Mouse (Mus musculus) liver, adult 2 months (tissue): Measurements from ENCODE around the gene Pum1. TPM values are rescaled to one million over a fixed set of nuclear protein-coding genes. Genes with fewer than 3 reads are reported as not detected.
"Not testable (repeated sequence)": the region's sequence is repeated elsewhere in the genome, so short reads cannot be mapped to it uniquely, and the experiment has no call there.

ENCODE experiments used
- DNase-seq: peaks from one replicate; pipeline ENCODE4 v3.0.0-alpha.2; 2011; ENCODE audit warnings: low read depth, low spot score; ENCODE audit errors: extremely low read depth
- H3K27ac ChIP-seq: fragments of 200-500 bp; replicated peaks from 2 replicates; pipeline ENCODE4 v1.5.1; 2012; ENCODE audit warnings: low read depth, mild to moderate bottlenecking, control low read depth, inconsistent platforms, low read length; ENCODE audit not compliant: insufficient read depth
- H3K27me3 ChIP-seq: fragments of 200-500 bp; 2 replicates; pipeline ENCODE4 v1.6.1; 2012; ENCODE audit warnings: mild to moderate bottlenecking, moderate library complexity, low read length, inconsistent platforms; ENCODE audit not compliant: control insufficient read depth, insufficient read depth
- H3K36me3 ChIP-seq: fragments of 200-500 bp; 2 replicates; pipeline ENCODE4 v1.6.1; 2012; ENCODE audit warnings: low read length, inconsistent platforms; ENCODE audit not compliant: control insufficient read depth, insufficient read depth
- H3K4me1 ChIP-seq: fragments of 200-500 bp; 2 replicates; pipeline ENCODE4 v1.6.1; 2011; ENCODE audit warnings: low read length; ENCODE audit not compliant: control insufficient read depth, insufficient read depth
- H3K4me3 ChIP-seq: fragments of 200-500 bp; 2 replicates; pipeline ENCODE4 v1.5.1; 2011; ENCODE audit warnings: low read depth, mild to moderate bottlenecking, control low read depth, low read length, moderate library complexity; ENCODE audit not compliant: insufficient read depth
- H3K79me2 ChIP-seq: fragments of 200-500 bp; 2 replicates; pipeline ENCODE4 v1.6.1; 2012; ENCODE audit warnings: inconsistent platforms, mild to moderate bottlenecking, low read length, moderate library complexity; ENCODE audit not compliant: control insufficient read depth, insufficient read depth
- H3K9ac ChIP-seq: fragments of 200-500 bp; 2 replicates; pipeline ENCODE4 v1.6.1; 2012; ENCODE audit warnings: low read depth, mild to moderate bottlenecking, control low read depth, inconsistent platforms, low read length
- CTCF ChIP-seq: fragments of 200-500 bp; IDR thresholded peaks from 2 replicates; pipeline ENCODE4 v1.5.1; 2011; ENCODE audit warnings: low read depth, low read length, control low read depth
- POLR2A ChIP-seq: fragments of 200-500 bp; IDR thresholded peaks from 2 replicates; pipeline ENCODE4 v1.6.1; 2011; ENCODE audit warnings: low read length, control low read depth; ENCODE audit not compliant: insufficient read depth; ENCODE audit errors: extremely low read depth
- WGBS: fragments of 180-500 bp; shearing (Covaris S2); methylation state at CpG from one replicate; pipeline ENCODE4 v1.1.7; 2018; 5-methylcytosine and 5-hydroxymethylcytosine counted together
- polyA plus RNA-seq: library from polyadenylated mRNA; depleted of rRNA; stranded (reverse); fragments of >200 nt; gene quantifications from 2 replicates; pipeline ENCODE4 v1.2.3, GENCODE M21; 2012
- total RNA-seq: library from RNA; depleted of rRNA; stranded (reverse); fragments of >200 nt; gene quantifications from 2 replicates; pipeline ENCODE4 v1.2.3, GENCODE M21; 2014

Gene Pum1
- total and polyA plus RNA-seq, 2 experiments, result 25.4 to 30.3 TPM

DNA sequence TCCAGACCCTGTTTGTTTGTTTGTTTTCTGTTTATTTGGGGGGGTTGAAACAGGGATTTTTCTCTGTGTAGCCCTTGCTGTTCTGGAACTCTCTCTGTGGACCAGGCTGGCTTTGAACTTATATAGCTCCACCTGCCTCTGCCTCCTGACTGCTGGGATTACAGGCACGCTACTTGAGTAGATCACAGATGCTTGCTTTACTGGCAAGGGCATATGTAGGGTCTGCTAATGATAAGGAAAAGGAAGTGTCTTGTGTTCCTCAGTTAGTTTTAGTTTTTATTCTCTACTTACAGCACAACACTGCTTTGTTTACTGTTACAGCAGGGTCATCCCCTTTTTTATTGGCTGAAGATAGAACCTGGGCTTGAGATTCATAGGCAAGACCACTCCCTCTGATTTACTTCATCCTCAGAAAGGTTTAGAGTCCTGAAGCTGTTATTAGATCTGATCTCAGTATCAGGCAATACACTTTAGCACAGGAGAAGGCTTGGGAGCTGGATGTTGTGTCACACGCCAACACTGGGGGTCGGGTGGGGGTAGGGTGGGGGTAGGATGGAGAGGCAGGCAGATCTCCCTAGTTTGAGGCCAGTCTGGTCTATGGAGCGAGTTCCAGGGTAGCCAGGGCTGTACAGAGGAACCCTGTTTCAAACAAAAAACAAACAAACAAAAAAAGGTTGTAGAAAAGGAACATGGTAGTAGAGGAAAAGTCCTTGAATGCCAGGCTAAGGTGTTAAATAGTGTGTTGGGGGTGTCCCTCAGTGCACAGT is 8.1 kb downstream of the Pum1 start:
- Histone ChIP-seq H3K4me3 (no peak overlapping the region), H3K27ac (no peak overlapping the region), H3K4me1 (peaks cover 27% of the 10 kb centered on the region), H3K36me3 (peaks cover 37% of the 10 kb centered on the region), H3K9ac (no peak overlapping the region), H3K27me3 (no peaks in the 10 kb centered on the region), H3K79me2 (peaks cover 38% of the 10 kb centered on the region)
- TF ChIP-seq CTCF, result no peak
- no peak for TF ChIP-seq POLR2A
- 65% methylated on average over 4 of the region's 4 CpGs for WGBS
- DNase-seq, result no peak

DNA sequence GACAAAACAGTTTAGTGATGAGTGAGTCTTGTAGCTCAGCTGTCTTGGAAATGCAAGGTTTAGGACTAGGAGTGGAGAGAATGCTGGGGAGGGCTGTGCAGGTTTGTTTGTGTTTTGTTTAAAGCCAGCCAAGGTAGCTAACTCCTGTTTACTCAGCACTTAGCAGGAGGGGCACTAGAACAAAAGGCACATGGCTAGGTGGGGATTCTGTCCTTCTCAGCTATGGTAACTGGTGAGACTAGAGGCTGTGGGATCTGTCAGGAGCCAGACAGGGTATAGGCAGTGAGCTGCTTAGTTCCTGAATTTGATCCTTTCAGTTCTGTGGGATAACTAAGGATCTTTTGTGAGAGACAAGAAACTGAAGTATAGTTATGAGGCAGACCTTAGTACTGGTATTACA is 9.0 kb downstream of the Pum1 start:
- TF ChIP-seq CTCF (no peak), POLR2A (no peak)
- Histone ChIP-seq H3K9ac (no peak overlapping the region), H3K27me3 (no peaks in the 10 kb centered on the region), H3K36me3 (peaks cover 43% of the 10 kb centered on the region), H3K79me2 (peaks cover 39% of the 10 kb centered on the region), H3K4me3 (no peak overlapping the region), H3K27ac (peak overlapping the region; percentile 47; the same call in 1 of the 2 replicates), H3K4me1 (peaks cover 26% of the 10 kb centered on the region)
- DNase-seq, result no peak

- 54% methylated on average over 2 of the region's 2 CpGs for WGBS
- H3K9ac ChIP-seq, result no peak overlapping the region
- H3K27me3 ChIP-seq, result no peaks in the 10 kb centered on the region
- H3K4me1 ChIP-seq, result peaks cover 6% of the 10 kb centered on the region
- no peak overlapping the region for H3K27ac ChIP-seq
- DNase-seq, result no peak
- peaks cover 44% of the 10 kb centered on the region; the same call in 1 of the 2 replicates for H3K79me2 ChIP-seq
- H3K36me3 ChIP-seq, result peaks cover 39% of the 10 kb centered on the region
- TF ChIP-seq CTCF (no peak), POLR2A (no peak)
- no peak overlapping the region for H3K4me3 ChIP-seq
Measured at GRCm38 (mm10) chr4:130676746-130677145, 13.6 kb downstream of the Pum1 start.

DNA sequence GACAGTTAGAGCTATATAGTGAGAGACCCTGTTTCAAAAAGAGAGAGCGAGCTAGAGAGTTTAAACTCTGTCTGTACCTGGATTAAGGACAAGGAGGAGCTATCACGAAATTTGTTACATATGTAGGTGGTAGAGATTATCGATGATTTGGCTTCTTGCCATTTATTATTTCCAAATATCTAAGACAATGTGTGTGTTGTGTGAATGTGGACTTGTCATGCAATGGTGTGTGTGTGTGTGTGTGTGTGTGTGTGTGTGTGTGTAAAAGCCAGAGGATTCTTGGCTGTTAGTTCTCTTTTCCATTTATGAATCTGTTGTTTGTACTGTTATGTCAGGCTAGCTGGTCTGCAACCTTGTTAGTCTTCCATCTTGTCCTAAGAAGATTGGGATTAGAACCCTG is 15.0 kb downstream of the Pum1 start:
- Histone ChIP-seq H3K9ac (no peak overlapping the region), H3K79me2 (peaks cover 42% of the 10 kb centered on the region; the same call in 1 of the 2 replicates), H3K4me3 (no peak overlapping the region), H3K27ac (no peak overlapping the region), H3K36me3 (peaks cover 35% of the 10 kb centered on the region), H3K27me3 (no peaks in the 10 kb centered on the region), H3K4me1 (peaks cover 3% of the 10 kb centered on the region; the same call in 1 of the 2 replicates)
- DNase-seq, result no peak
- WGBS, result 83% methylated on average over 3 of the region's 3 CpGs
- TF ChIP-seq POLR2A, result no peak
- no peak for TF ChIP-seq CTCF

DNA sequence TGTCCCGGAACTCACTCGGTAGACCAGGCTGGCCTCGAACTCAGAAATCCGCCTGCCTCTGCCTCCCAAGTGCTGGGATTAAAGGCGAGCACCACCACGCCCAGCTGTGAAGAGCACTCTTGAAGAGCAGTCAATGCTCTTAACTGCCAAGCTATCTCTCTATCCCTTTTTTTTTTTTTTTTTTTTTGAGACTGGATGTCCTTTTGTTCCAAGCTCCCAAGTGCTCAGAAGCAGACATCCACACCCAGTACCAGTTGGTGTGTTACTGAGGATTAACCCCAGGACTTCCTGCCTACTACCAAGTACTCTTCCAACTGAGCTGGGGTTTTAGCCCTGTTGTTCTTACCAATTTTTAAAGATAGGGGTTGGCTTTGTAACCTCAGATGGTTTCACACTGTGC is 17.6 kb downstream of the Pum1 start:
- no peak for TF ChIP-seq POLR2A
- no peak for TF ChIP-seq CTCF
- no peak overlapping the region for H3K4me3 ChIP-seq
- WGBS, result 97% methylated on average over 6 of the region's 6 CpGs
- no peak overlapping the region for H3K27ac ChIP-seq
- no peaks in the 10 kb centered on the region for H3K27me3 ChIP-seq
- H3K36me3 ChIP-seq, result peaks cover 25% of the 10 kb centered on the region
- H3K79me2 ChIP-seq, result peaks cover 48% of the 10 kb centered on the region; the same call in 1 of the 2 replicates
- H3K4me1 ChIP-seq, result peaks cover 3% of the 10 kb centered on the region; the same call in 1 of the 2 replicates
- H3K9ac ChIP-seq, result no peak overlapping the region
- no peak for DNase-seq

- WGBS, result 92% methylated on average over 5 of the region's 5 CpGs
- not testable (repeated sequence) for H3K9ac ChIP-seq, H3K27me3 ChIP-seq, DNase-seq, H3K27ac ChIP-seq, H3K4me3 ChIP-seq, H3K4me1 ChIP-seq
- peaks cover 41% of the 10 kb centered on the region; the same call in 1 of the 2 replicates for H3K79me2 ChIP-seq
- peaks cover 17% of the 10 kb centered on the region for H3K36me3 ChIP-seq
Measured at GRCm38 (mm10) chr4:130683051-130683450, 19.9 kb downstream of the Pum1 start.
